26 mouse cellular contexts compared by ENCODE assay signal in genomic region chr6:115042609-115043008, GRCm38 (mm10). TPM values are rescaled to one million over a fixed set of nuclear protein-coding genes. Genes with fewer than 3 reads are reported as not detected.
DNase-seq lines count a peak whose midpoint lies in the region; ATAC-seq and TF ChIP-seq lines count a peak whose summit lies in the region.
"Had no signal": no experiment of that assay in that cellular context is flagged by ENCODE, and none has a peak within 500 bp of the region (broad histone marks: within the 10 kb centered on the region; RNA-seq: fewer than 3 reads in every experiment).

No protein-coding gene starts in this region.

- no peaks in the 10 kb centered on the region for H3K9me3 ChIP-seq in forebrain, embryonic 15.5 days
- H3K9me3 ChIP-seq in forebrain, embryonic 10.5 days: no peaks in the 10 kb centered on the region
- H3K9me3 ChIP-seq in kidney, postnatal 0 days (replicated peaks; ENCODE audit: low read length): no peaks in the 10 kb centered on the region
- H3K9me3 ChIP-seq in midbrain, embryonic 16.5 days (replicated peaks; ENCODE audit: control insufficient read depth, low read length, poor library complexity, severe bottlenecking): no peaks in the 10 kb centered on the region
- no peaks in the 10 kb centered on the region for H3K9me3 ChIP-seq in midbrain, embryonic 11.5 days (ENCODE audit: control insufficient read depth, low read length)
- no peaks in the 10 kb centered on the region for H3K9me3 ChIP-seq in intestine, embryonic 15.5 days
- H3K9me3 ChIP-seq: embryonic facial prominence, embryonic 15.5 days; heart, embryonic 10.5 days; hindbrain, embryonic 13.5 days; liver, embryonic 15.5 days had no signal

- H3K4me3 ChIP-seq in forebrain, embryonic 15.5 days: no peak overlapping the region
- no peak overlapping the region for H3K4me3 ChIP-seq in forebrain, embryonic 10.5 days
- H3K4me3 ChIP-seq in kidney, postnatal 0 days (replicated peaks; ENCODE audit: low read depth, low read length): no peak overlapping the region
- no peak overlapping the region for H3K4me3 ChIP-seq in midbrain, embryonic 16.5 days (ENCODE audit: low read depth, low read length)
- H3K4me3 ChIP-seq in midbrain, embryonic 11.5 days (ENCODE audit: low read depth, low read length): no peak overlapping the region
- H3K4me3 ChIP-seq in intestine, embryonic 15.5 days (replicated peaks): no peak overlapping the region
- H3K4me3 ChIP-seq: embryonic facial prominence, embryonic 15.5 days; heart, embryonic 10.5 days; hindbrain, embryonic 13.5 days; liver, embryonic 15.5 days; myocyte had no signal

- no peak overlapping the region for H3K4me2 ChIP-seq in forebrain, embryonic 15.5 days (replicated peaks)
- H3K4me2 ChIP-seq in kidney, postnatal 0 days (ENCODE audit: low read length): no peak overlapping the region
- no peak overlapping the region for H3K4me2 ChIP-seq in midbrain, embryonic 16.5 days (ENCODE audit: low read length)
- H3K4me2 ChIP-seq in midbrain, embryonic 11.5 days: no peak overlapping the region
- H3K4me2 ChIP-seq in intestine, embryonic 15.5 days (replicated peaks): peak overlapping the region; percentile 17; the same call in 1 of the 2 replicates
- H3K4me2 ChIP-seq: embryonic facial prominence, embryonic 15.5 days; hindbrain, embryonic 13.5 days; liver, embryonic 15.5 days had no signal

- H3K4me1 ChIP-seq in forebrain, embryonic 15.5 days: peaks cover 17% of the 10 kb centered on the region
- H3K4me1 ChIP-seq in forebrain, embryonic 10.5 days: no peaks in the 10 kb centered on the region
- H3K4me1 ChIP-seq in kidney, postnatal 0 days (replicated peaks; ENCODE audit: insufficient read depth, low read length): no peaks in the 10 kb centered on the region
- no peaks in the 10 kb centered on the region for H3K4me1 ChIP-seq in midbrain, embryonic 16.5 days (ENCODE audit: control insufficient read depth, insufficient read depth, low read length)
- H3K4me1 ChIP-seq in midbrain, embryonic 11.5 days (ENCODE audit: control insufficient read depth, insufficient read depth, low read length): no peaks in the 10 kb centered on the region
- H3K4me1 ChIP-seq in intestine, embryonic 15.5 days (replicated peaks): peaks cover 4% of the 10 kb centered on the region
- H3K4me1 ChIP-seq: embryonic facial prominence, embryonic 15.5 days; heart, embryonic 10.5 days; liver, embryonic 15.5 days had no signal

- no peaks in the 10 kb centered on the region for H3K27me3 ChIP-seq in forebrain, embryonic 15.5 days
- no peaks in the 10 kb centered on the region for H3K27me3 ChIP-seq in forebrain, embryonic 10.5 days (ENCODE audit: poor library complexity, severe bottlenecking)
- H3K27me3 ChIP-seq in kidney, postnatal 0 days (ENCODE audit: insufficient read depth, low read length): no peaks in the 10 kb centered on the region
- H3K27me3 ChIP-seq in midbrain, embryonic 16.5 days (ENCODE audit: control insufficient read depth, insufficient read depth, low read depth, low read length): no peaks in the 10 kb centered on the region
- H3K27me3 ChIP-seq in midbrain, embryonic 11.5 days (ENCODE audit: control insufficient read depth, insufficient read depth, low read length): no peaks in the 10 kb centered on the region
- H3K27me3 ChIP-seq in intestine, embryonic 15.5 days (replicated peaks): no peaks in the 10 kb centered on the region
- H3K27me3 ChIP-seq: embryonic facial prominence, embryonic 15.5 days; hindbrain, embryonic 13.5 days; liver, embryonic 15.5 days had no signal

- 72% methylated on average over 10 of the region's 10 CpGs for WGBS in forebrain, embryonic 15.5 days
- 73% methylated on average over 10 of the region's 10 CpGs for WGBS in forebrain, embryonic 10.5 days
- WGBS in kidney, postnatal 0 days: 31% methylated on average over 10 of the region's 10 CpGs
- 62% methylated on average over 10 of the region's 10 CpGs for WGBS in midbrain, embryonic 16.5 days
- 75% methylated on average over 10 of the region's 10 CpGs for WGBS in midbrain, embryonic 11.5 days
- 16% methylated on average over 10 of the region's 10 CpGs for WGBS in intestine, embryonic 15.5 days

- no peaks in the 10 kb centered on the region for H3K36me3 ChIP-seq in forebrain, embryonic 15.5 days
- H3K36me3 ChIP-seq in forebrain, embryonic 10.5 days (replicated peaks): no peaks in the 10 kb centered on the region
- H3K36me3 ChIP-seq in kidney, postnatal 0 days (ENCODE audit: insufficient read depth, low read length): no peaks in the 10 kb centered on the region
- H3K36me3 ChIP-seq in midbrain, embryonic 16.5 days (ENCODE audit: control insufficient read depth, insufficient read depth, low read length): no peaks in the 10 kb centered on the region
- no peaks in the 10 kb centered on the region for H3K36me3 ChIP-seq in midbrain, embryonic 11.5 days (ENCODE audit: control insufficient read depth, insufficient read depth, low read length)
- no peaks in the 10 kb centered on the region for H3K36me3 ChIP-seq in intestine, embryonic 15.5 days
- H3K36me3 ChIP-seq: embryonic facial prominence, embryonic 15.5 days; heart, embryonic 10.5 days; hindbrain, embryonic 13.5 days; liver, embryonic 15.5 days had no signal

- no peak for DNase-seq in forebrain, embryonic 10.5 days (ENCODE audit: extremely low spot score, low spot score)
- DNase-seq in kidney, postnatal 0 days (ENCODE audit: low spot score): peak; percentile 36
- no peak for DNase-seq in kidney, postnatal 14 days
- no peak for DNase-seq in midbrain, embryonic 11.5 days (ENCODE audit: low spot score, missing footprints)
- DNase-seq in T-cell, adult 2 months (ENCODE audit: low spot score): no peak
- DNase-seq: adrenal gland, postnatal 25 days; cerebellum, adult 11-12 months; cerebellum, adult 9-11 months; embryo, embryonic 11 days; gastrocnemius, postnatal 25 days; heart, adult 11 months; heart, postnatal 4 days; kidney, adult 2 months; layer of hippocampus, adult 9-11 months; retina, postnatal 1 day; right cerebral cortex, postnatal 14 days; thymus, postnatal 4 days had no signal

- no peak for ATAC-seq in forebrain, embryonic 15.5 days (replicated peaks)
- no peak for ATAC-seq in kidney, postnatal 0 days (replicated peaks; ENCODE audit: low FRiP score, low read depth)
- no peak for ATAC-seq in midbrain, embryonic 16.5 days
- ATAC-seq in midbrain, embryonic 11.5 days (ENCODE audit: low FRiP score): no peak
- ATAC-seq in intestine, embryonic 15.5 days: 0 out of 2 replicates have a peak, but pooled peaks have one; percentile 50

- no peak for TF ChIP-seq CTCF in kidney, postnatal 0 days (IDR thresholded peaks at IDR 0.05; ENCODE audit: low read depth)

- no peak overlapping the region for H3K9ac ChIP-seq in forebrain, embryonic 15.5 days (replicated peaks)
- no peak overlapping the region for H3K9ac ChIP-seq in kidney, postnatal 0 days (ENCODE audit: low read depth, low read length)
- H3K9ac ChIP-seq in midbrain, embryonic 16.5 days (ENCODE audit: low read depth, low read length): no peak overlapping the region
- H3K9ac ChIP-seq in midbrain, embryonic 11.5 days (ENCODE audit: low read length): no peak overlapping the region
- H3K9ac ChIP-seq in intestine, embryonic 15.5 days: no peak overlapping the region
- H3K9ac ChIP-seq: embryonic facial prominence, embryonic 15.5 days; hindbrain, embryonic 13.5 days; liver, embryonic 15.5 days had no signal

- peak overlapping the region; percentile 85 for H3K27ac ChIP-seq in forebrain, embryonic 15.5 days (replicated peaks)
- no peak overlapping the region for H3K27ac ChIP-seq in forebrain, embryonic 10.5 days
- no peak overlapping the region for H3K27ac ChIP-seq in kidney, postnatal 0 days
- H3K27ac ChIP-seq in midbrain, embryonic 16.5 days (ENCODE audit: low read length): 0 out of 2 replicates have a peak overlapping the region, but pooled peaks have one; percentile 30
- no peak overlapping the region for H3K27ac ChIP-seq in midbrain, embryonic 11.5 days (ENCODE audit: low read depth, low read length)
- peak overlapping the region; percentile 17; the same call in 1 of the 2 replicates for H3K27ac ChIP-seq in intestine, embryonic 15.5 days
- H3K27ac ChIP-seq: embryonic facial prominence, embryonic 15.5 days; heart, embryonic 10.5 days; liver, embryonic 15.5 days; macrophage had no signal

RNA-seq across cellular contexts. Expression of gene Tamm41, which starts 4.9 kb away (rescaled TPM):
- 61.2 and 68.0 TPM in 2 replicates for polyA plus RNA-seq in forebrain, embryonic 15.5 days (2015; fragmentation: Nextera tagmentation; extraction: Ambion mirVana)
- polyA plus RNA-seq in forebrain, embryonic 10.5 days (2016; fragmentation: Nextera tagmentation; extraction: Ambion mirVana): 103 and 104 TPM in 2 replicates
- polyA plus RNA-seq in kidney, postnatal 0 days (2015; fragmentation: Nextera tagmentation; extraction: Ambion mirVana): 52.3 and 58.3 TPM in 2 replicates
- 47.0 and 51.5 TPM in 2 replicates for polyA plus RNA-seq in midbrain, embryonic 16.5 days (2015; fragmentation: Nextera tagmentation; extraction: Ambion mirVana)
- 71.2 and 76.9 TPM in 2 replicates for polyA plus RNA-seq in midbrain, embryonic 11.5 days (2014; fragmentation: Nextera tagmentation; extraction: Ambion mirVana)
- polyA plus RNA-seq in intestine, embryonic 15.5 days (2015; fragmentation: Nextera tagmentation; extraction: Ambion mirVana): 60.1 and 61.6 TPM in 2 replicates

Comparison
In these comparisons a context has a peak if more than half of its experiments do, and no peak if none do; other contexts are left out.
1. H3K27ac ChIP-seq: peak in forebrain, embryonic 15.5 days (single experiment), midbrain, embryonic 16.5 days (single experiment) and intestine, embryonic 15.5 days (single experiment); none in forebrain, embryonic 10.5 days (single experiment), kidney, postnatal 0 days (single experiment) and midbrain, embryonic 11.5 days (single experiment).